ENCODE assay signal across 8 mouse cellular contexts in the genomic region with DNA sequence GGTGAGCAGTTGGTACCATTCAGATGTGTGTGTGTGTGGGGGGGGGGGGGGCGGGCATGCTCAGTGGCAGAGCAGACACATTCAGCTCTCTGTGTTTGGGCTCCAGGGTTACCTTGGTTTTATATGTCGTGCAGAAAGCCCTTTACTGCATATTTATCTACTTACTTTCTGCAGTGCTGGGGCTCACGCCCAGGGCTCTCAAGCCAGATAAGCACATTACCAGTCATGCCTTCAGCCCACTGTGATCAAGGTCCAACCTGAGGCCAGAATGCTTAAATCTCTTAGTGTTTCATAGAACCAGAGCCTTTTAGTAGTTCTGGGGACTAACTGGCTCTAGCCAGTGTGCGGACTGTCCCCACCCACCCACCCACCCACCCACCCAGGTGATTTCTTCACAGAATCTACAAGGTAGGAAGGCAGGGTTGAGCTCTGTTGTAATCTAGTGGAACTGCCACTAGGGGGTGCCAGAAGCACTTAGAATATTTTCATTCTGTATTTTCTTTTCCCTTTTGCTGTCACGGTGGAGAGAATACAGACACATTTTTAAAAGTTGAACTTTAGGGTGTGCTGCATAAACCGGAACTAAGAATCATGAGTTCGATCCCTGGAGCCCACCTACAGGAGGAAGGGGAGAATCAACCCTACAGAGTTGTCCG.
A peak's percentile ranks its signal among the peaks of the same experiment; 100 is the strongest.
DNase-seq lines count a peak whose midpoint lies in the region; ATAC-seq and TF ChIP-seq lines count a peak whose summit lies in the region.

No protein-coding gene starts in this region.

- no peak overlapping the region for H3K27ac ChIP-seq in left cerebral cortex, adult 2 months
- H3K27ac ChIP-seq in midbrain, embryonic 12.5 days (replicated peaks) = no peak overlapping the region

- peak overlapping the region; percentile 8 for H3ac ChIP-seq in C2C12 (ENCODE audit: control insufficient read depth, insufficient read length, low read depth)

- 77% methylated on average over 8 of the region's 8 CpGs for WGBS in midbrain, embryonic 12.5 days

- peaks cover 3% of the 10 kb centered on the region; the same call in 1 of the 2 replicates for H3K36me3 ChIP-seq in erythroblast, embryonic 14.5 days (ENCODE audit: control insufficient read depth)
- H3K36me3 ChIP-seq in C2C12 (ENCODE audit: control insufficient read depth, insufficient read depth) = peaks cover 10% of the 10 kb centered on the region
- peaks cover 17% of the 10 kb centered on the region for H3K36me3 ChIP-seq in midbrain, embryonic 12.5 days

- intact Hi-C loops in heart, postnatal 10 days (cut with DNase I) = no loop called here
- intact Hi-C loops in left cerebral cortex, adult 2 months (cut with DNase I) = no loop called here

- H3K4me3 ChIP-seq in erythroblast, embryonic 14.5 days (replicated peaks) = peak overlapping the region; percentile 46
- no peak overlapping the region for H3K4me3 ChIP-seq in C2C12 (ENCODE audit: insufficient read depth, poor library complexity, severe bottlenecking)
- H3K4me3 ChIP-seq in left cerebral cortex, adult 2 months = peak overlapping the region; percentile 23; the same call in 1 of the 2 replicates
- no peak overlapping the region for H3K4me3 ChIP-seq in midbrain, embryonic 12.5 days

- H3K27me3 ChIP-seq in erythroblast, embryonic 14.5 days (ENCODE audit: control insufficient read depth) = no peaks in the 10 kb centered on the region
- H3K27me3 ChIP-seq in C2C12 (ENCODE audit: control insufficient read depth, insufficient read depth, insufficient read length) = no peaks in the 10 kb centered on the region
- H3K27me3 ChIP-seq in midbrain, embryonic 12.5 days = peaks cover 5% of the 10 kb centered on the region; the same call in 1 of the 2 replicates

- H3K4me1 ChIP-seq in erythroblast, embryonic 14.5 days (ENCODE audit: control insufficient read depth) = peaks cover 11% of the 10 kb centered on the region
- no peaks in the 10 kb centered on the region for H3K4me1 ChIP-seq in midbrain, embryonic 12.5 days

- no peaks in the 10 kb centered on the region for H3K9me3 ChIP-seq in erythroblast, embryonic 14.5 days (ENCODE audit: control insufficient read depth, low read length)
- no peaks in the 10 kb centered on the region for H3K9me3 ChIP-seq in midbrain, embryonic 12.5 days

- H3K9ac ChIP-seq in midbrain, embryonic 12.5 days (replicated peaks) = no peak overlapping the region

- H3K79me2 ChIP-seq in C2C12 (ENCODE audit: control insufficient read depth, insufficient read depth) = no peaks in the 10 kb centered on the region

- peak; percentile 35 for DNase-seq in c-Kit-positive CD71-positive TER-119-positive erythroid progenitor cells, embryonic 14.5 days (ENCODE audit: low spot score)
- DNase-seq in heart, postnatal 10 days = peak; percentile 68 to 80
- DNase-seq in left cerebral cortex, adult 2 months (ENCODE audit: extremely low spot score in 1 of 2, low spot score in 2 of 2) = peak; percentile 43 to 56
- DNase-seq in thymus, postnatal 10 days (ENCODE audit: low spot score in 2 of 2) = peak; percentile 14 to 56

- H3K4me2 ChIP-seq in midbrain, embryonic 12.5 days (replicated peaks) = no peak overlapping the region

- H3K79me3 ChIP-seq in C2C12 (ENCODE audit: low read depth) = no peaks in the 10 kb centered on the region

- ATAC-seq in erythroblast, adult 5-6 weeks (replicated peaks; ENCODE audit: low FRiP score, poor library complexity, severe bottlenecking) = no peak
- 0 out of 2 replicates have a peak, but pooled peaks have one; percentile 12 for ATAC-seq in midbrain, embryonic 12.5 days (ENCODE audit: low FRiP score, low read depth)

- no peak for TF ChIP-seq CTCF in C2C12 (IDR thresholded peaks at IDR 0.05; ENCODE audit: control insufficient read depth, insufficient read depth, insufficient read length)
- peak; percentile 77 for TF ChIP-seq CTCF in left cerebral cortex, adult 2 months (IDR thresholded peaks at IDR 0.05)

TF ChIP-seq in C2C12, 6 proteins besides CTCF, POLR2A, EP300 and RAD21:
- TF ChIP-seq MYOD1 (IDR thresholded peaks at IDR 0.05; ENCODE audit: control insufficient read depth, insufficient read length, low read depth) (no peak), USF1 (IDR thresholded peaks at IDR 0.05; ENCODE audit: low read depth) (no peak), MYOG (IDR thresholded peaks at IDR 0.05; ENCODE audit: control insufficient read depth, extremely low read depth, insufficient read length) (no peak), FOSL1 (IDR thresholded peaks at IDR 0.05; ENCODE audit: insufficient read depth, low read length, poor library complexity, severe bottlenecking) (no peak), MAX (IDR thresholded peaks at IDR 0.05) (no peak), CEBPB (IDR thresholded peaks at IDR 0.05; ENCODE audit: low read depth) (no peak)

Comparison
In these comparisons a context has a peak if more than half of its experiments do, and no peak if none do; other contexts are left out.
1. H3K4me3 ChIP-seq: peak in erythroblast, embryonic 14.5 days (single experiment) and left cerebral cortex, adult 2 months (single experiment); none in C2C12 (single experiment) and midbrain, embryonic 12.5 days (single experiment).
2. Peak in every context shown above with its lines, with median percentiles within 50 percentile points of each other: DNase-seq.